Mouse (Mus musculus) frontal cortex, postnatal 10 days (tissue): ENCODE data around the gene Slc36a2.
"Not testable (repeated sequence)": the region's sequence is repeated elsewhere in the genome, so short reads cannot be mapped to it uniquely, and the experiment has no call there.

ENCODE experiments used
- DNase-seq, 2 experiments: peaks; one replicate each; pipeline ENCODE4 v3.0.0; 2022; ENCODE audit warnings: low spot score in 2 of 2, mixed read lengths in 1 of 2

Gene Slc36a2

GRCm38 (mm10) chr11:55133204-55133603 lies 51.7 kb downstream of the Slc36a2 start:
- DNase-seq: no peak

GRCm38 (mm10) chr11:55131946-55132345 lies 52.9 kb downstream of the Slc36a2 start:
- no peak for DNase-seq

GRCm38 (mm10) chr11:55131077-55131742 lies 53.7 kb downstream of the Slc36a2 start:
- DNase-seq: no peak

GRCm38 (mm10) chr11:55128411-55128810 lies 56.5 kb downstream of the Slc36a2 start:
- DNase-seq: no peak

GRCm38 (mm10) chr11:55127937-55128336 lies 56.9 kb downstream of the Slc36a2 start:
- no peak for DNase-seq

- DNase-seq: no peak
Measured at GRCm38 (mm10) chr11:55126663-55127062, 58.2 kb downstream of the Slc36a2 start.

GRCm38 (mm10) chr11:55121430-55121829 lies 63.4 kb downstream of the Slc36a2 start:
- no peak for DNase-seq

GRCm38 (mm10) chr11:55120821-55121271 lies 64.0 kb downstream of the Slc36a2 start:
- DNase-seq: no peak

- DNase-seq: no peak
Measured at GRCm38 (mm10) chr11:55120279-55120678, 64.6 kb downstream of the Slc36a2 start.

GRCm38 (mm10) chr11:55117031-55117430 lies 67.8 kb downstream of the Slc36a2 start:
- DNase-seq: no peak

GRCm38 (mm10) chr11:55116004-55116403 lies 68.9 kb downstream of the Slc36a2 start:
- DNase-seq: no peak

- no peak for DNase-seq
Measured at GRCm38 (mm10) chr11:55114291-55114690, 70.6 kb downstream of the Slc36a2 start.

- not testable (repeated sequence) for DNase-seq
Measured at GRCm38 (mm10) chr11:55113861-55114250, 71.0 kb downstream of the Slc36a2 start.

- DNase-seq: no peak
Measured at GRCm38 (mm10) chr11:55113209-55113860, 71.5 kb downstream of the Slc36a2 start.

- no peak for DNase-seq
Measured at GRCm38 (mm10) chr11:55110566-55111169, 74.2 kb downstream of the Slc36a2 start.

GRCm38 (mm10) chr11:55109521-55110300 lies 75.2 kb downstream of the Slc36a2 start:
- no peak for DNase-seq
